Mouse (Mus musculus): ENCODE measurements around the gene Gng2. TPM values are rescaled to one million over a fixed set of nuclear protein-coding genes. Genes with fewer than 3 reads are reported as not detected.
"Not testable (repeated sequence)": the region's sequence is repeated elsewhere in the genome, so short reads cannot be mapped to it uniquely, and the experiment has no call there.

The Gng2 gene
- polyA plus RNA-seq, 1 experiment = 5.8 TPM

DNA sequence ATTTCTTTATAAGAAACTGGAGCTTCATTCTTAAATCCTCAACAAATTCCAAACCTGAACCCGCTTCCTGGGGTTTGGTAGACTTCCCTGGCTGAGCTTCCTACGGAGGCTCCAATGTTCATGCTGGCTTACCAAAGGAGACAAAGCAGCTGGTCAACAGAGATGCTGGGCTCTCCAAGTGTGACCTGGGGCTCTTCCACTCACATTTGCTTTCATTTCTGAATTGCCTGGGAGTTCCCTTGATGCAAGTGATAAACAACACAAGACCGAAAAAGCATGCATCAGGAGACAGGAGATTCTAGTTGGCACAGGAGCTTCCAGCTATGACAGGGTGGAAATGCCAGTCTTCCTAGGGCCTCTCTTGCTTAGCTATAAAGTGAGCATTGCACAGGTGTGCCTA, 72.6 kb downstream of the Gng2 start:
- Histone ChIP-seq H3ac (ENCODE audit: control insufficient read depth, insufficient read length, low read depth) (no peak overlapping the region), H3K79me2 (ENCODE audit: control insufficient read depth, insufficient read depth) (no peaks in the 10 kb centered on the region), H3K36me3 (ENCODE audit: control insufficient read depth, insufficient read depth) (no peaks in the 10 kb centered on the region), H3K79me3 (ENCODE audit: low read depth) (no peaks in the 10 kb centered on the region), H3K27me3 (ENCODE audit: control insufficient read depth, insufficient read depth, insufficient read length) (no peaks in the 10 kb centered on the region), H3K4me3 (ENCODE audit: insufficient read depth, poor library complexity, severe bottlenecking) (no peak overlapping the region)
- TF ChIP-seq FOSL1 (IDR thresholded peaks at IDR 0.05; ENCODE audit: insufficient read depth, low read length, poor library complexity, severe bottlenecking) (no peak), MYOD1 (IDR thresholded peaks at IDR 0.05; ENCODE audit: control insufficient read depth, insufficient read length, low read depth) (no peak), MAX (IDR thresholded peaks at IDR 0.05) (no peak), MYOG (IDR thresholded peaks at IDR 0.05; ENCODE audit: control insufficient read depth, extremely low read depth, insufficient read length) (no peak), CTCF (IDR thresholded peaks at IDR 0.05; ENCODE audit: control insufficient read depth, insufficient read depth, insufficient read length) (no peak), USF1 (IDR thresholded peaks at IDR 0.05; ENCODE audit: low read depth) (no peak), CEBPB (IDR thresholded peaks at IDR 0.05; ENCODE audit: low read depth) (no peak)

- Histone ChIP-seq H3K27me3 (ENCODE audit: control insufficient read depth, insufficient read depth, insufficient read length) (no peaks in the 10 kb centered on the region), H3K4me3 (ENCODE audit: insufficient read depth, poor library complexity, severe bottlenecking) (no peak overlapping the region), H3ac (ENCODE audit: control insufficient read depth, insufficient read length, low read depth) (no peak overlapping the region), H3K36me3 (ENCODE audit: control insufficient read depth, insufficient read depth) (no peaks in the 10 kb centered on the region), H3K79me2 (ENCODE audit: control insufficient read depth, insufficient read depth) (no peaks in the 10 kb centered on the region), H3K79me3 (ENCODE audit: low read depth) (no peaks in the 10 kb centered on the region)
- TF ChIP-seq MYOD1 (IDR thresholded peaks at IDR 0.05; ENCODE audit: control insufficient read depth, insufficient read length, low read depth) = no peak
- TF ChIP-seq USF1 (IDR thresholded peaks at IDR 0.05; ENCODE audit: low read depth) = no peak
- no peak for TF ChIP-seq CTCF (IDR thresholded peaks at IDR 0.05; ENCODE audit: control insufficient read depth, insufficient read depth, insufficient read length)
- TF ChIP-seq CEBPB (IDR thresholded peaks at IDR 0.05; ENCODE audit: low read depth) = no peak
- TF ChIP-seq FOSL1 (IDR thresholded peaks at IDR 0.05; ENCODE audit: insufficient read depth, low read length, poor library complexity, severe bottlenecking) = no peak
- no peak for TF ChIP-seq MAX (IDR thresholded peaks at IDR 0.05)
- no peak for TF ChIP-seq MYOG (IDR thresholded peaks at IDR 0.05; ENCODE audit: control insufficient read depth, extremely low read depth, insufficient read length)
Measured at GRCm38 (mm10) chr14:19904031-19904430, 73.4 kb downstream of the Gng2 start.

DNA sequence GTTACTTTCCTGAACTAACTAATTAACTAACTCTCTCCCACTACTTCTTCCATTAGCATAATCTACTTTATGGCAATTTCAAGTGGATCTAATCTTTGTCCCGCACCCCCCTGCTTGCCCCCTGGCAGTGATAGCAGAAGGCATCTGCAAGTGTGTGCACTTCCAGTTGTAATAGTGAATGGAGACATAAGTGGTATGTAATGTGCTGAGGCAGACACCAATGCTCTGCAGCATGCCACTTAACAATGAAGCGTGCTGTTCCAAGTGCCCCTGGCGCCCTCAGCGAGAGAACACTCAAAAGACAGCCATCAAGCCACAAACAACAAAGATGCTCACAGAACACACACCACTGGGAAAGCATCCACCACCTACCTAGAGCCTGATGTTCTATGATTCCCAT, 76.9 kb downstream of the Gng2 start:
- Histone ChIP-seq H3K27me3 (ENCODE audit: control insufficient read depth, insufficient read depth, insufficient read length) (no peaks in the 10 kb centered on the region), H3K4me3 (ENCODE audit: insufficient read depth, poor library complexity, severe bottlenecking) (no peak overlapping the region), H3K79me3 (ENCODE audit: low read depth) (no peaks in the 10 kb centered on the region), H3K79me2 (ENCODE audit: control insufficient read depth, insufficient read depth) (no peaks in the 10 kb centered on the region), H3K36me3 (ENCODE audit: control insufficient read depth, insufficient read depth) (no peaks in the 10 kb centered on the region), H3ac (ENCODE audit: control insufficient read depth, insufficient read length, low read depth) (no peak overlapping the region)
- no peak for TF ChIP-seq MYOD1 (IDR thresholded peaks at IDR 0.05; ENCODE audit: control insufficient read depth, insufficient read length, low read depth)
- TF ChIP-seq MYOG (IDR thresholded peaks at IDR 0.05; ENCODE audit: control insufficient read depth, extremely low read depth, insufficient read length) = no peak
- TF ChIP-seq MAX (IDR thresholded peaks at IDR 0.05) = no peak
- no peak for TF ChIP-seq CEBPB (IDR thresholded peaks at IDR 0.05; ENCODE audit: low read depth)
- no peak for TF ChIP-seq FOSL1 (IDR thresholded peaks at IDR 0.05; ENCODE audit: insufficient read depth, low read length, poor library complexity, severe bottlenecking)
- TF ChIP-seq USF1 (IDR thresholded peaks at IDR 0.05; ENCODE audit: low read depth) = no peak
- no peak for TF ChIP-seq CTCF (IDR thresholded peaks at IDR 0.05; ENCODE audit: control insufficient read depth, insufficient read depth, insufficient read length)

DNA sequence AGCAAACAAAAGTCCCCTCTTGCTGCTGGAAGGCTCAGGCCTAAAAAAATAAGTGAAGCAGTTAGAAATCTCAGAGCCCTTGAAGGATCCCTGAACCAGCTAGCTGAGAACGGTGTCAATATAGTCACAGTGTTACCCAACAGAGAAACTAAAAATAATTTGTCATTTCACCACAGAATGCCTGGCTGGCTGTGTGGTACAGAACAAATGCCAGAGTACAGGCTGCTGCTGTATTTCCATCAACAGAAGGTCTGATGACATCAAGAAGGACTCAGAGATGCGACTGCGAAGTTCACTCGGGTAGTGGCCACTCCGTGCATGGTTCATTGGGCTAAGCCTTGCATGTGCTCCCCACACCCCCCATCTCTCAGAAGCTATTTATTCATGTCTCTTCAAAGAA, 89.9 kb downstream of the Gng2 start:
- Histone ChIP-seq H3ac (ENCODE audit: control insufficient read depth, insufficient read length, low read depth) (no peak overlapping the region), H3K79me2 (ENCODE audit: control insufficient read depth, insufficient read depth) (no peaks in the 10 kb centered on the region), H3K36me3 (ENCODE audit: control insufficient read depth, insufficient read depth) (no peaks in the 10 kb centered on the region), H3K27me3 (ENCODE audit: control insufficient read depth, insufficient read depth, insufficient read length) (no peaks in the 10 kb centered on the region), H3K4me3 (ENCODE audit: insufficient read depth, poor library complexity, severe bottlenecking) (no peak overlapping the region), H3K79me3 (ENCODE audit: low read depth) (no peaks in the 10 kb centered on the region)
- no peak for TF ChIP-seq MYOD1 (IDR thresholded peaks at IDR 0.05; ENCODE audit: control insufficient read depth, insufficient read length, low read depth)
- no peak for TF ChIP-seq FOSL1 (IDR thresholded peaks at IDR 0.05; ENCODE audit: insufficient read depth, low read length, poor library complexity, severe bottlenecking)
- no peak for TF ChIP-seq MYOG (IDR thresholded peaks at IDR 0.05; ENCODE audit: control insufficient read depth, extremely low read depth, insufficient read length)
- TF ChIP-seq CTCF (IDR thresholded peaks at IDR 0.05; ENCODE audit: control insufficient read depth, insufficient read depth, insufficient read length) = no peak
- TF ChIP-seq MAX (IDR thresholded peaks at IDR 0.05) = no peak
- no peak for TF ChIP-seq CEBPB (IDR thresholded peaks at IDR 0.05; ENCODE audit: low read depth)
- no peak for TF ChIP-seq USF1 (IDR thresholded peaks at IDR 0.05; ENCODE audit: low read depth)

DNA sequence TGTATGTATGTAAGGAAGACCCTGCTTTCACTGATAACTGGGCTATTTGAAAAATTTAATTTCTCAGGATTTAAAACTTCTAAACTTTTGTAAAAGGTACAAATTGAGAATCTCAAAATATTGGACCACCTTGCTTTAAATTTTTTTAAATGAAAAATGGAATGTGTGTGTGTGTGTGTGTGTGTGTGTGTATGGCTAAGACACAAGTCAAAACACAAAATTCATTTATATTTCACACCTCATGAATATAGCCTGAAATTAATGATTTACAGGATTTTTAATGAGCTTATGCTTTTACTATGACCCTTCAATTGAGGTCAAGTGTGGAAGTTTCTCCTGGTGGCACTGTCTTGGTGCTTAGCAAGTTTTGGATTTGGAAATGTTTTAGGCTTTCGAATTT, 93.0 kb downstream of the Gng2 start:
- not testable (repeated sequence) for H3K79me3 ChIP-seq (ENCODE audit: low read depth); H3ac ChIP-seq (ENCODE audit: control insufficient read depth, insufficient read length, low read depth); H3K79me2 ChIP-seq (ENCODE audit: control insufficient read depth, insufficient read depth); H3K4me3 ChIP-seq (ENCODE audit: insufficient read depth, poor library complexity, severe bottlenecking); H3K27me3 ChIP-seq (ENCODE audit: control insufficient read depth, insufficient read depth, insufficient read length); H3K36me3 ChIP-seq (ENCODE audit: control insufficient read depth, insufficient read depth)

GRCm38 (mm10) chr14:19874201-19874807, 103.1 kb downstream of the Gng2 start:
- Histone ChIP-seq H3K79me3 (ENCODE audit: low read depth) (no peaks in the 10 kb centered on the region), H3ac (ENCODE audit: control insufficient read depth, insufficient read length, low read depth) (no peak overlapping the region), H3K79me2 (ENCODE audit: control insufficient read depth, insufficient read depth) (no peaks in the 10 kb centered on the region), H3K36me3 (ENCODE audit: control insufficient read depth, insufficient read depth) (no peaks in the 10 kb centered on the region), H3K27me3 (ENCODE audit: control insufficient read depth, insufficient read depth, insufficient read length) (no peaks in the 10 kb centered on the region), H3K4me3 (ENCODE audit: insufficient read depth, poor library complexity, severe bottlenecking) (no peak overlapping the region)
- TF ChIP-seq CEBPB (IDR thresholded peaks at IDR 0.05; ENCODE audit: low read depth) (no peak), FOSL1 (IDR thresholded peaks at IDR 0.05; ENCODE audit: insufficient read depth, low read length, poor library complexity, severe bottlenecking) (no peak), MAX (IDR thresholded peaks at IDR 0.05) (no peak), CTCF (IDR thresholded peaks at IDR 0.05; ENCODE audit: control insufficient read depth, insufficient read depth, insufficient read length) (no peak), MYOG (IDR thresholded peaks at IDR 0.05; ENCODE audit: control insufficient read depth, extremely low read depth, insufficient read length) (no peak), MYOD1 (IDR thresholded peaks at IDR 0.05; ENCODE audit: control insufficient read depth, insufficient read length, low read depth) (no peak), USF1 (IDR thresholded peaks at IDR 0.05; ENCODE audit: low read depth) (no peak)
